Mouse (Mus musculus) limb, embryonic 11.5 days (tissue): Measurements from ENCODE around the gene Mpped2. TPM values are rescaled to one million over a fixed set of nuclear protein-coding genes. Genes with fewer than 3 reads are reported as not detected.

Source experiments
- ATAC-seq: fragments of 200-750 bp; cut with Nextera tagmentation; 2 replicates; pipeline ENCODE4 v1.8.0; 2017; ENCODE audit warnings: low read depth; ENCODE audit not compliant: insufficient number of reproducible peaks, low FRiP score, low TSS enrichment
- DNase-seq: peaks from one replicate; pipeline ENCODE4 v3.0.0-alpha.2; 2015; ENCODE audit warnings: low spot score
- H3K27ac ChIP-seq: fragments of 300-500 bp; sonication (generic); replicated peaks from 2 replicates; pipeline ENCODE4 v1.5.1; 2014; ENCODE audit warnings: low read depth, mild to moderate bottlenecking, low read length
- H3K27me3 ChIP-seq: fragments of 300-500 bp; sonication (generic); 2 replicates; pipeline ENCODE4 v1.6.1; 2014; ENCODE audit warnings: mild to moderate bottlenecking, low read length, mixed read lengths; ENCODE audit not compliant: control insufficient read depth, insufficient read depth
- H3K36me3 ChIP-seq: fragments of 300-500 bp; sonication (generic); 2 replicates; pipeline ENCODE4 v1.6.1; 2014; ENCODE audit warnings: mild to moderate bottlenecking, low read length, moderate library complexity, mixed read lengths; ENCODE audit not compliant: control insufficient read depth, insufficient read depth
- H3K4me1 ChIP-seq: fragments of 300-500 bp; sonication (generic); 2 replicates; pipeline ENCODE4 v1.6.1; 2014; ENCODE audit warnings: low read length, mixed read lengths; ENCODE audit not compliant: control insufficient read depth, insufficient read depth
- H3K4me2 ChIP-seq: fragments of 300-500 bp; sonication (generic); 2 replicates; pipeline ENCODE4 v1.6.1; 2014; ENCODE audit warnings: low read depth, mild to moderate bottlenecking, moderate library complexity; ENCODE audit not compliant: severe bottlenecking
- H3K4me3 ChIP-seq: fragments of 300-500 bp; sonication (generic); 2 replicates; pipeline ENCODE4 v1.5.1; 2014; ENCODE audit warnings: low read depth, low read length
- H3K9ac ChIP-seq: fragments of 300-500 bp; sonication (generic); 2 replicates; pipeline ENCODE4 v1.6.1; 2014; ENCODE audit warnings: mild to moderate bottlenecking, low read length
- H3K9me3 ChIP-seq: fragments of 300-500 bp; sonication (generic); 2 replicates; pipeline ENCODE4 v1.6.1; 2016; ENCODE audit warnings: low read length; ENCODE audit not compliant: control insufficient read depth
- WGBS: fragments of 180-500 bp; shearing (Covaris S2); extraction: QIAGEN DNeasy Blood & Tissue Kit; methylation state at CpG from one replicate; pipeline ENCODE4 v1.1.7; 2014; 5-methylcytosine and 5-hydroxymethylcytosine counted together
- polyA plus RNA-seq: library from polyadenylated mRNA; unstranded; fragments of >200 nt; fragmentation: Nextera tagmentation; extraction: Ambion mirVana; gene quantifications from 2 replicates; pipeline ENCODE4 v1.2.1, GENCODE M21; 2014

Gene Mpped2
- polyA plus RNA-seq, 1 experiment from 2014 or later = 98.0 TPM

GRCm38 (mm10) chr2:106849389-106849788 lies 156.3 kb downstream of the Mpped2 start:
- 42% methylated on average over 9 of the region's 9 CpGs for WGBS

GRCm38 (mm10) chr2:106851515-106851914 lies 158.4 kb downstream of the Mpped2 start:
- DNase-seq = no peak
- peaks cover 27% of the 10 kb centered on the region for H3K4me1 ChIP-seq
- no peak overlapping the region for H3K9ac ChIP-seq

More at GRCm38 (mm10) chr2:106849389-106849788, 156.3 kb downstream of the Mpped2 start:
- Histone ChIP-seq H3K9ac (no peak overlapping the region), H3K4me3 (no peak overlapping the region), H3K4me1 (peaks cover 15% of the 10 kb centered on the region), H3K27me3 (no peaks in the 10 kb centered on the region), H3K9me3 (no peaks in the 10 kb centered on the region), H3K4me2 (no peak overlapping the region), H3K27ac (no peak overlapping the region), H3K36me3 (no peaks in the 10 kb centered on the region)
- peak; percentile 49 for DNase-seq
- peak; percentile 59; the same call in 1 of the 2 replicates for ATAC-seq

GRCm38 (mm10) chr2:106854213-106854612 lies 161.1 kb downstream of the Mpped2 start:
- Histone ChIP-seq H3K27me3 (no peaks in the 10 kb centered on the region), H3K9me3 (no peaks in the 10 kb centered on the region), H3K9ac (no peak overlapping the region), H3K27ac (no peak overlapping the region), H3K4me3 (no peak overlapping the region), H3K36me3 (no peaks in the 10 kb centered on the region), H3K4me1 (peaks cover 42% of the 10 kb centered on the region), H3K4me2 (no peak overlapping the region)
- ATAC-seq = no peak
- WGBS = 42% methylated on average over 4 of the region's 4 CpGs
- DNase-seq = no peak

More at GRCm38 (mm10) chr2:106851515-106851914, 158.4 kb downstream of the Mpped2 start:
- Histone ChIP-seq H3K4me2 (no peak overlapping the region), H3K9me3 (no peaks in the 10 kb centered on the region), H3K27me3 (no peaks in the 10 kb centered on the region), H3K27ac (no peak overlapping the region), H3K36me3 (no peaks in the 10 kb centered on the region), H3K4me3 (no peak overlapping the region)
- no peak for ATAC-seq
- 91% methylated on average over 8 of the region's 8 CpGs for WGBS

- DNase-seq = no peak
- no peak for ATAC-seq
- Histone ChIP-seq H3K9me3 (no peaks in the 10 kb centered on the region), H3K4me3 (no peak overlapping the region), H3K36me3 (no peaks in the 10 kb centered on the region), H3K27ac (no peak overlapping the region), H3K4me2 (no peak overlapping the region), H3K9ac (no peak overlapping the region), H3K27me3 (no peaks in the 10 kb centered on the region), H3K4me1 (peaks cover 44% of the 10 kb centered on the region)
- WGBS = 12% methylated on average over 8 of the region's 8 CpGs
Observed at GRCm38 (mm10) chr2:106854758-106855157, 161.7 kb downstream of the Mpped2 start.

GRCm38 (mm10) chr2:106855184-106855583 lies 162.1 kb downstream of the Mpped2 start:
- Histone ChIP-seq H3K9me3 (no peaks in the 10 kb centered on the region), H3K4me3 (no peak overlapping the region), H3K4me1 (peaks cover 44% of the 10 kb centered on the region), H3K27ac (no peak overlapping the region), H3K9ac (no peak overlapping the region), H3K27me3 (no peaks in the 10 kb centered on the region), H3K4me2 (no peak overlapping the region), H3K36me3 (no peaks in the 10 kb centered on the region)
- ATAC-seq = no peak
- DNase-seq = no peak
- 59% methylated on average over 13 of the region's 13 CpGs for WGBS

- no peaks in the 10 kb centered on the region for H3K36me3 ChIP-seq
- peak overlapping the region; percentile 11; the same call in 1 of the 2 replicates for H3K4me2 ChIP-seq
- DNase-seq (peak; percentile 70), ATAC-seq (peak; percentile 63)
- H3K9me3 ChIP-seq = no peaks in the 10 kb centered on the region
- no peak overlapping the region for H3K9ac ChIP-seq
- H3K27me3 ChIP-seq = no peaks in the 10 kb centered on the region
- H3K27ac ChIP-seq = peak overlapping the region; percentile 77
- peaks cover 44% of the 10 kb centered on the region for H3K4me1 ChIP-seq
- WGBS = 20% methylated on average over 12 of the region's 12 CpGs
- H3K4me3 ChIP-seq = no peak overlapping the region
Observed at GRCm38 (mm10) chr2:106855623-106856350, 162.7 kb downstream of the Mpped2 start.

- DNase-seq (peak; percentile 54), ATAC-seq (peak; percentile 23; the same call in 1 of the 2 replicates)
- H3K27me3 ChIP-seq = no peaks in the 10 kb centered on the region
- peak overlapping the region; percentile 77 for H3K27ac ChIP-seq
- H3K4me1 ChIP-seq = peaks cover 48% of the 10 kb centered on the region
- no peaks in the 10 kb centered on the region for H3K9me3 ChIP-seq
- no peak overlapping the region for H3K4me3 ChIP-seq
- H3K36me3 ChIP-seq = no peaks in the 10 kb centered on the region
- H3K9ac ChIP-seq = no peak overlapping the region
- WGBS = 23% methylated on average over 9 of the region's 9 CpGs
- H3K4me2 ChIP-seq = no peak overlapping the region
Observed at GRCm38 (mm10) chr2:106856361-106856961, 163.4 kb downstream of the Mpped2 start.

- DNase-seq (no peak), ATAC-seq (no peak)
- no peak overlapping the region for H3K4me2 ChIP-seq
- no peaks in the 10 kb centered on the region for H3K36me3 ChIP-seq
- WGBS = 84% methylated on average over 4 of the region's 4 CpGs
- no peaks in the 10 kb centered on the region for H3K9me3 ChIP-seq
- H3K4me3 ChIP-seq = no peak overlapping the region
- H3K27me3 ChIP-seq = no peaks in the 10 kb centered on the region
- peak overlapping the region; percentile 77; the same call in 1 of the 2 replicates for H3K27ac ChIP-seq
- peaks cover 48% of the 10 kb centered on the region for H3K4me1 ChIP-seq
- no peak overlapping the region for H3K9ac ChIP-seq
Observed at GRCm38 (mm10) chr2:106857258-106857657, 164.2 kb downstream of the Mpped2 start.
